Mouse (Mus musculus) frontal cortex, adult (tissue): ENCODE data around the gene Scn10a.

Source experiments
- ATAC-seq: cut with Nextera tagmentation; 2 replicates; pipeline ENCODE4 v1.9.2; 2017; ENCODE audit warnings: mild to moderate bottlenecking, moderate library complexity, mixed read lengths; ENCODE audit not compliant: low TSS enrichment

Gene Scn10a

DNA sequence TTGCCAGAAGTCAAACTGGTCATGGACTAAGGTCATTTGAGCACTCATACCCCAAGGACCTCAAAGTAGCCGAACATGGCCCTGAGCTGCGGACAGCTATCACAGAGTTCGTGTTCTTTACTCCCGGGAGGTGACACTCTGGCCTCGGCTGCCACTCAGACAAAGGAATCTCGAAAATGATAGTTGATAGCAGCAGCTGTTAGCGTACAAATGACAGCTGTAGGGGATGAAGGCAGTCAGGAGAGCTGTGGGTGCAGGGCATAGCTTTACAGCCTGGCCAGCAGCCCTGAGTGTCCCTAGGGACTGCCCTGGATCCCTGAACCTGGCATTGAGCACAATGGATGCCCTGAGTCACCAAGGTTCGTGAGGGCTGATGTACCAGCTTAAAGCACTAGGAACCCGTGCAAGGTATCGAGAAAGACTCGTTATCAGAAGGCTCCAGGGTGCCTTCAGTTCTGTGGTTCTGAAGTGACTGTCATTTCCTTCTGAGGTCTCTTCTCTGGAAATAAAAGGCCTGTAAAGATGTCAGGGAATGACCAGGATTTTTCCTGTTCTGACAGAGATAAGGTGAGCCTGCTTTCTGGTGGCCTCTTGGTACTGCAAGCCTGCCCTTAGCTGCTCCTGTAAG is 84.8 kb downstream of the Scn10a start:
- no peak for ATAC-seq

GRCm38 (mm10) chr9:119633475-119633874 is 85.6 kb downstream of the Scn10a start:
- no peak for ATAC-seq

DNA sequence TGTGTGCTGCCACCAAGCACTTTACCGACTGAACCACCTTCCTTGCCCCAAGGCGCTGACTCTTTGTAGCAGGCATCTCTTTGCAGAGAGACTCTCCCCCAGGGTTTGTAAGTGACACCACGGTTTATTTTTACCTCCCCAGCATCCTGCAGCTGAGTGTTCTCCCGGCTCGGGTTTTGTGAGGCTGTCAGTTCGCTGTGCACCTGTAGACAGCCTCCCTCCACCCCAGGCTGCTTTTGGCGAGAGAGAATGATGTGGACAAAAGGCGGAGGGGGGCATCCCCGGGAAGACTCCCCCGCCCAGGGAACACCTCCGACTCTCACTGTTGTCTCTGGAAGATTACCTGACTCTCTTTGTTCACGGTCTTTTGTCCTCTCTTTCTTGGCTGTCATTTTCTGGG is 86.3 kb downstream of the Scn10a start:
- ATAC-seq: peak; percentile 31; the same call in 1 of the 2 replicates

GRCm38 (mm10) chr9:119631899-119632533 is 87.1 kb downstream of the Scn10a start:
- no peak for ATAC-seq

DNA sequence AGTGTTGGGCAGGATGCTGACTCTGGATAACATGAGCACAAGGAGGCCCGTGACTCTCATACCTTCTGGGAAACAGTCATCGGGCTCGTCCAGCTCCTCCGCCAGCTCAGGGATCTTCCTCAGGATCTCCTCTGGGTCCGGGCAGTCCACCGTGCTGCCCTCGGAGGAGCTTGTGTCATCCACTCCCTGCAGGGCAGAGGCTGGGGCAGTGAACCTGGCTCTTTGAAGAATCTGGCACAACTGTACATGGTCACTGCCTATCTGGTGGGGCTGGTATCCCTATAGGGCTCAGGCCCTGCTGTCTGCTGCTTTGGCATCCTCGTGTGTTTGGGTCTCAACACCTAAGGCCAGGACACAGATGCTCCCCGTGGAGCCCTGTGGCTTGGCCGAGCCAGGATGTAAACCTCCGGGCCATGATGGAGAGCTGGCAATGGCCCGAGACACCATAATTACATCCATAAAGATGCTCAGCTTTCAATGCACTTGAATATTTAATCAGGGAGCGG is 87.7 kb downstream of the Scn10a start:
- no peak for ATAC-seq

GRCm38 (mm10) chr9:119628690-119629268 is 90.3 kb downstream of the Scn10a start:
- no peak for ATAC-seq

GRCm38 (mm10) chr9:119627227-119627626 is 91.9 kb downstream of the Scn10a start:
- peak; percentile 82 for ATAC-seq

DNA sequence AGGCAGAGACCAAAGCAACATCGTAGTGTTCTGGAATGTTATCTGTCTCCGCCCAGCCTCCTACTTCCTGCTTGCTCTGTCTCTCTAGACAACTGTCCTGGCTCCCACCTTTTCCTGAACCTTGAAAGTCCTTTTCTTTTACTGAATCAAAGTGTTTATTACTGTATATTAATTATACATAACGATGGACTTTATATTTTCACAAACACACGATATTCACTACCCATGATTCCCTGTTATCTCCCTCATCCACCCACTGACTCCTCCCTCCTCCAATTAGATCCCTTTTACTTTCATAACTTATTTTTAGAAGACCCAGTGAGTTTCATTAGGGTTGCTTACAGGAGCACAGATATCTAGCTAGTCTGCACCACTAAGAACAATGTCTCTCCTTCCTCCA is 95.0 kb downstream of the Scn10a start:
- no peak for ATAC-seq

GRCm38 (mm10) chr9:119614798-119615197 is 104.3 kb downstream of the Scn10a start:
- peak; percentile 79 for ATAC-seq

DNA sequence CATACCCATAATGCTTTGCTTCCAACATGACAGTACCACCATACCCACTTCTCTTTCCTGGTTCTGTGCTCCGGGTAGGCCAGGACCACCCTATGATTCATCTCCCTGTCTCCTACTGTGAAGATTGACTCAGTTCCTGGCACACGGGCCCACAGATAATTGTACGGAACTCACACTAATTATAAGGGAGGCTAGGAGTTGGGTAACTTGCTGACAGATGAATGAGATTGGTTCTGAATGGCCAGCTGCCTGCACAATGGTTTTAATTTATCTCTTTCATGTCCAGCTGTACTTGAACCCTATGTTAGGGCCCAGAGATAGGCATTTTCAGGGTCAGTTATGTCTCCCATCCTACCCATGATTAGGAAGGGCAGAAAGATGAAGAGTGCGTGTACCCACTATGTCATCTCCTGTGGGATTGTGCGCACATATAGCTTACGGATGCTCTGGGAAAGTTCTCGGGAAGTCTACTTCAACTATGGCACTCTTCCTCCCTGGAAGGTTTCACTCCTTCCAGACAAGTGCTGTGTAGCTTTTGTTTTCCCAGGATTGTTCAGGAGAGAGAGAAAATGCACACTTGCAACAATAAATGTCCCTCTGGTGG is 108.5 kb downstream of the Scn10a start:
- ATAC-seq: no peak

- no peak for ATAC-seq
These were observed 112.2 kb downstream of the Scn10a start for GRCm38 (mm10) chr9:119606906-119607305.

- ATAC-seq: no peak
These were observed 114.5 kb downstream of the Scn10a start for GRCm38 (mm10) chr9:119604607-119605006.

- ATAC-seq: no peak
These were observed 120.6 kb downstream of the Scn10a start for GRCm38 (mm10) chr9:119598501-119598900.

- no peak for ATAC-seq
These were observed 121.8 kb downstream of the Scn10a start for GRCm38 (mm10) chr9:119597332-119597731.

- no peak for ATAC-seq
These were observed 129.5 kb downstream of the Scn10a start for GRCm38 (mm10) chr9:119589592-119589991.

- no peak for ATAC-seq
These were observed 130.2 kb downstream of the Scn10a start for GRCm38 (mm10) chr9:119588763-119589449.

GRCm38 (mm10) chr9:119580668-119581067 is 138.5 kb downstream of the Scn10a start:
- ATAC-seq: peak; percentile 81

- ATAC-seq: no peak
These were observed 138.9 kb downstream of the Scn10a start for GRCm38 (mm10) chr9:119580187-119580586.

GRCm38 (mm10) chr9:119578636-119579438 is 140.3 kb downstream of the Scn10a start, which contains the start of gene Scn5a:
Gene Scn5a (minus strand): TSS chr9:119579016.
- no peak for ATAC-seq

DNA sequence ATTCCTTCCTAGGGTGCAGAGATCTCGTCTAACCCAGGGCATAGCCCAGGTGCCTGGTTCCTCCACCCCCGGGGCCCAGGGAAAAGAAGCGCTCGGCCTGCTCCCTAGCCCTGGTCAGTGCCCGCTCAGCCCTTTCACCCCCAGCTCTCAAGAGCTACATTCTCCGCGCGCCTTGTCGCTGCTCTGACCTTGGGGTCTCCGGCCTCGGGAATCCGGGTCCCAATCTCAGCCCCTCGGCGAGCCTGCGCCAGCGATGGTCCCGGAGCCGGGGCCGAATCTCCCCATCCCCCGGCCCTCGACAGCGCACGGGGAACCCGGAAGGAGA is 140.8 kb downstream of the Scn10a start:
- no peak for ATAC-seq

DNA sequence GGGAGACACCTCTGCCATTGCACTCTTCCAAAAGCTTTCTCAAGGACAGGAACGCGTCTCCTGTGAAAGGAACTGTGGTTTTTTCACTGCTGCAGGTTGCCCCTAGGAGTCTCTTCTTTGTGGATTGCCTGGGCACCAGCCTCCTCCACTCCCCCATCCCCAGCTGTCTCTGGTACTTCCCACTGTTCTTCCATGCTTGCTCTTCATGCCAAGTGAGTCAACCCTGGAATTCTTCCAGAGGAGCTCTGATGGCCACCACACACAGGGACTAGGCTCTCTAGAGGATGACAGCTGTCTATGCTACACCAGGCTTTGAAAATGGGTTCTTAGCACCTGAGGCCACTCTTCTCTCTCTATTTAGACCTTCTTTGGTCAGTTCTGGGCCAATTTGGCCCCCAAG is 142.1 kb downstream of the Scn10a start:
- peak; percentile 53 for ATAC-seq
